Mouse (Mus musculus): ENCODE results near the gene Ifna4.
A peak's percentile ranks its signal among the peaks of the same experiment; 100 is the strongest.
"Not testable (repeated sequence)": the region's sequence is repeated elsewhere in the genome, so short reads cannot be mapped to it uniquely, and the experiment has no call there.

Gene Ifna4

GRCm38 (mm10) chr4:88841438-88841911 lies at the start of gene Ifna4:
Gene Ifna4, plus strand, starts transcription at chr4:88841861.
- DNase-seq (ENCODE audit: low spot score in 2 of 2), result no peak

GRCm38 (mm10) chr4:88793936-88794675 lies 47.6 kb upstream of the Ifna4 start, which contains the start of gene Gm13275:
Gene Gm13275, plus strand, starts transcription at chr4:88794487.
- DNase-seq (ENCODE audit: low spot score in 2 of 2), result peak; percentile 74 to 76

- DNase-seq (ENCODE audit: low spot score in 2 of 2), result not testable (repeated sequence)
These were observed 44.6 kb upstream of the Ifna4 start, which contains the start of gene Gm13279 for GRCm38 (mm10) chr4:88797097-88797496. Gene Gm13279, plus strand, starts transcription at chr4:88797397.

GRCm38 (mm10) chr4:88799365-88799764 lies 42.3 kb upstream of the Ifna4 start, which contains the start of gene Gm13285:
Gene Gm13285, plus strand, starts transcription at chr4:88799665.
- not testable (repeated sequence) for DNase-seq (ENCODE audit: low spot score in 2 of 2)

GRCm38 (mm10) chr4:88802954-88803353 lies 38.7 kb upstream of the Ifna4 start, which contains the start of gene Gm13287:
Gene Gm13287, plus strand, starts transcription at chr4:88803254.
- DNase-seq (ENCODE audit: low spot score in 2 of 2), result not testable (repeated sequence)

GRCm38 (mm10) chr4:88805231-88805630 lies 36.4 kb upstream of the Ifna4 start, which contains the start of gene Gm13288:
Gene Gm13288, plus strand, starts transcription at chr4:88805531.
- not testable (repeated sequence) for DNase-seq (ENCODE audit: low spot score in 2 of 2)

GRCm38 (mm10) chr4:88805761-88806160 lies 35.9 kb upstream of the Ifna4 start:
- DNase-seq (ENCODE audit: low spot score in 2 of 2), result not testable (repeated sequence)

- DNase-seq (ENCODE audit: low spot score in 2 of 2), result no peak
These were observed 25.7 kb upstream of the Ifna4 start, which contains the start of gene Ifna7 for GRCm38 (mm10) chr4:88815928-88816327. Gene Ifna7, plus strand, starts transcription at chr4:88816228.

- no peak for DNase-seq (ENCODE audit: low spot score in 2 of 2)
These were observed 22.0 kb upstream of the Ifna4 start, which contains the start of gene Ifna11 for GRCm38 (mm10) chr4:88819659-88820058. Gene Ifna11, plus strand, starts transcription at chr4:88819959.

- DNase-seq (ENCODE audit: low spot score in 2 of 2), result no peak
These were observed 18.7 kb upstream of the Ifna4 start for GRCm38 (mm10) chr4:88822995-88823394.

GRCm38 (mm10) chr4:88827116-88827515 lies 14.5 kb upstream of the Ifna4 start, which contains the start of gene Ifna6:
Gene Ifna6, plus strand, starts transcription at chr4:88827416.
- DNase-seq (ENCODE audit: low spot score in 2 of 2), result not testable (repeated sequence)

GRCm38 (mm10) chr4:88830523-88830922 lies 11.1 kb upstream of the Ifna4 start:
- DNase-seq (ENCODE audit: low spot score in 2 of 2), result peak in 1 of 2 experiments; percentile 14

- not testable (repeated sequence) for DNase-seq (ENCODE audit: low spot score in 2 of 2)
These were observed 6.4 kb upstream of the Ifna4 start, which contains the start of gene Ifna5 for GRCm38 (mm10) chr4:88835225-88835624. Gene Ifna5, plus strand, starts transcription at chr4:88835525.

GRCm38 (mm10) chr4:88838828-88839227 lies 2.8 kb upstream of the Ifna4 start:
- DNase-seq (ENCODE audit: low spot score in 2 of 2), result no peak

- DNase-seq (ENCODE audit: low spot score in 2 of 2), result no peak
These were observed 1.6 kb upstream of the Ifna4 start for GRCm38 (mm10) chr4:88840058-88840457.

GRCm38 (mm10) chr4:88845334-88845733 lies 3.7 kb downstream of the Ifna4 start:
- DNase-seq (ENCODE audit: low spot score in 2 of 2), result no peak

- DNase-seq (ENCODE audit: low spot score in 2 of 2), result no peak
These were observed 8.0 kb downstream of the Ifna4 start, which contains the start of gene Ifna1 for GRCm38 (mm10) chr4:88849698-88850097. Gene Ifna1, plus strand, starts transcription at chr4:88850087.

- no peak for DNase-seq (ENCODE audit: low spot score in 2 of 2)
These were observed 9.5 kb downstream of the Ifna4 start for GRCm38 (mm10) chr4:88851026-88851763.

- DNase-seq (ENCODE audit: low spot score in 2 of 2), result no peak
These were observed 17.6 kb downstream of the Ifna4 start for GRCm38 (mm10) chr4:88859214-88859613.

GRCm38 (mm10) chr4:88863309-88863708 lies 21.6 kb downstream of the Ifna4 start:
- no peak for DNase-seq (ENCODE audit: low spot score in 2 of 2)

GRCm38 (mm10) chr4:88864599-88864998 lies 22.9 kb downstream of the Ifna4 start:
- DNase-seq (ENCODE audit: low spot score in 2 of 2), result no peak

- no peak for DNase-seq (ENCODE audit: low spot score in 2 of 2)
These were observed 23.4 kb downstream of the Ifna4 start for GRCm38 (mm10) chr4:88865011-88865569.
